Mouse (Mus musculus) CH12.LX (cell line): ENCODE measurements around the gene Tut7. TPM values are rescaled to one million over a fixed set of nuclear protein-coding genes. Genes with fewer than 3 reads are reported as not detected.

ENCODE experiments used
- DNase-seq: peaks from one replicate; pipeline ENCODE4 v3.0.0-alpha.2; 2013; ENCODE audit errors: extremely low read depth
- H3K27ac ChIP-seq: 2 replicates; pipeline ENCODE4 v1.5.1; 2012; ENCODE audit warnings: low read depth, mild to moderate bottlenecking, control low read depth, moderate library complexity; ENCODE audit not compliant: insufficient read depth
- H3K27me3 ChIP-seq: replicated peaks from 2 replicates; pipeline ENCODE3; 2012; ENCODE audit warnings: inconsistent platforms
- H3K36me3 ChIP-seq, 2 experiments: replicated peaks in 1 of 2; 2 replicates each; pipeline versions ENCODE3 to v1.6.1; 2012; ENCODE audit warnings: inconsistent platforms in 1 of 2, low read length in 1 of 2, mild to moderate bottlenecking in 1 of 2, mixed read lengths in 1 of 2, moderate library complexity in 1 of 2; ENCODE audit not compliant: control insufficient read depth in 1 of 2, insufficient read depth in 1 of 2
- H3K4me1 ChIP-seq, 2 experiments: 2 replicates each; pipeline ENCODE4 v1.6.1; 2012; ENCODE audit warnings: inconsistent platforms in 1 of 2, moderate library complexity in 1 of 2; ENCODE audit not compliant: insufficient read depth in 2 of 2, control insufficient read depth in 1 of 2
- H3K4me2 ChIP-seq: 2 replicates; pipeline ENCODE4 v1.6.1; 2012; ENCODE audit warnings: low read depth, mild to moderate bottlenecking, control low read depth; ENCODE audit not compliant: poor library complexity, insufficient read depth, severe bottlenecking
- H3K4me3 ChIP-seq, 3 experiments: fragments of 150-350 bp in 1 of 3; sonication (generic) in 1 of 3; replicated peaks in 1 of 3; 2 replicates each; pipeline versions ENCODE3 to v1.5.1; 2011 to 2012; ENCODE audit warnings: low read depth in 2 of 3, low read length in 2 of 3, mild to moderate bottlenecking in 2 of 3, moderate library complexity in 2 of 3, control low read depth in 1 of 3, improper control_type of control experiment in 1 of 3, inconsistent platforms in 1 of 3, mixed read lengths in 1 of 3; ENCODE audit not compliant: poor library complexity in 1 of 3
- H3K79me2 ChIP-seq: replicated peaks from 2 replicates; pipeline ENCODE4 v1.6.1; 2012; ENCODE audit warnings: mild to moderate bottlenecking, moderate library complexity; ENCODE audit not compliant: control insufficient read depth, poor library complexity, insufficient read depth, severe bottlenecking; ENCODE audit errors: extremely low read depth
- H3K9ac ChIP-seq: 2 replicates; pipeline ENCODE4 v1.6.1; 2012; ENCODE audit warnings: low read depth, mild to moderate bottlenecking, control low read depth, moderate library complexity; ENCODE audit not compliant: insufficient read depth
- H3K9me3 ChIP-seq: replicated peaks from 2 replicates; pipeline ENCODE3; 2012; ENCODE audit warnings: low read length, inconsistent platforms, mixed read lengths
- CHD2 ChIP-seq: IDR thresholded peaks from 2 replicates; pipeline ENCODE4 v1.6.1; 2011; ENCODE audit warnings: low read length, improper control_type of control experiment
- CTCF ChIP-seq, 2 experiments: IDR thresholded peaks in 1 of 2; conservative IDR thresholded peaks in 1 of 2; 2 replicates each; pipeline ENCODE4 v1.5.1; 2011 to 2012; ENCODE audit warnings: low read depth in 2 of 2, low read length in 2 of 2, improper control_type of control experiment in 1 of 2, inconsistent platforms in 1 of 2, mild to moderate bottlenecking in 1 of 2, moderate library complexity in 1 of 2
- E2F4 ChIP-seq: IDR thresholded peaks from 2 replicates; pipeline ENCODE4 v1.6.1; 2011; ENCODE audit warnings: low read depth, low read length, improper control_type of control experiment; ENCODE audit not compliant: insufficient replicate concordance
- GABPA ChIP-seq: IDR thresholded peaks from 2 replicates; pipeline ENCODE4 v1.6.1; 2012; ENCODE audit warnings: low read depth, low read length, improper control_type of control experiment, inconsistent platforms; ENCODE audit not compliant: insufficient replicate concordance
- IRF4 ChIP-seq: IDR thresholded peaks from 2 replicates; pipeline ENCODE4 v1.6.1; 2014; ENCODE audit warnings: low read depth, mild to moderate bottlenecking, inconsistent platforms, low read length, improper control_type of control experiment
- JUND ChIP-seq: conservative IDR thresholded peaks from 2 replicates; pipeline ENCODE4 v1.6.1; 2011; ENCODE audit warnings: low read depth, low read length, improper control_type of control experiment
- KAT2A ChIP-seq: IDR thresholded peaks from 2 replicates; pipeline ENCODE4 v1.6.1; 2012; ENCODE audit warnings: low read length, improper control_type of control experiment, inconsistent platforms; ENCODE audit not compliant: insufficient replicate concordance
- MAX ChIP-seq: IDR thresholded peaks from 2 replicates; pipeline ENCODE4 v1.6.1; 2011; ENCODE audit warnings: low read length, improper control_type of control experiment
- MAZ ChIP-seq: IDR thresholded peaks from 2 replicates; pipeline ENCODE4 v1.6.1; 2012; ENCODE audit warnings: low read depth, mild to moderate bottlenecking, inconsistent platforms, low read length, improper control_type of control experiment, moderate library complexity
- MEF2A ChIP-seq: IDR thresholded peaks from 2 replicates; pipeline ENCODE4 v1.6.1; 2014; ENCODE audit warnings: low read depth, mild to moderate bottlenecking, inconsistent platforms, low read length, improper control_type of control experiment, borderline replicate concordance
- MXI1 ChIP-seq: IDR thresholded peaks from 2 replicates; pipeline ENCODE4 v1.6.1; 2011; ENCODE audit warnings: mild to moderate bottlenecking, low read depth, low read length, improper control_type of control experiment
- MYC ChIP-seq: IDR thresholded peaks from 2 replicates; pipeline ENCODE4 v1.6.1; 2011; ENCODE audit warnings: low read depth, mild to moderate bottlenecking, improper control_type of control experiment, low read length
- NELFE ChIP-seq: IDR thresholded peaks from 2 replicates; pipeline ENCODE4 v1.6.1; 2011; ENCODE audit warnings: low read depth, low read length, improper control_type of control experiment
- NRF1 ChIP-seq: IDR thresholded peaks from 2 replicates; pipeline ENCODE4 v1.6.1; 2014; ENCODE audit warnings: low read depth, mild to moderate bottlenecking, inconsistent platforms, low read length, improper control_type of control experiment, moderate library complexity
- RAD21 ChIP-seq: IDR thresholded peaks from 2 replicates; pipeline ENCODE4 v1.6.1; 2011; ENCODE audit warnings: low read depth, mild to moderate bottlenecking, low read length, improper control_type of control experiment, moderate library complexity
- SIN3A ChIP-seq: IDR thresholded peaks from 2 replicates; pipeline ENCODE4 v1.6.1; 2012; ENCODE audit warnings: low read length, improper control_type of control experiment, inconsistent platforms
- TBP ChIP-seq: conservative IDR thresholded peaks from 2 replicates; pipeline ENCODE4 v1.6.1; 2011; ENCODE audit warnings: low read depth, low read length, improper control_type of control experiment
- UBTF ChIP-seq: IDR thresholded peaks from 2 replicates; pipeline ENCODE4 v1.6.1; 2012; ENCODE audit warnings: low read depth, mild to moderate bottlenecking, inconsistent platforms, low read length, improper control_type of control experiment, moderate library complexity
- USF1 ChIP-seq: IDR thresholded peaks from 2 replicates; pipeline ENCODE4 v1.6.1; 2014; ENCODE audit warnings: low read depth, mild to moderate bottlenecking, inconsistent platforms, low read length, improper control_type of control experiment
- ZC3H11A ChIP-seq: IDR thresholded peaks from 2 replicates; pipeline ENCODE4 v1.6.1; 2012; ENCODE audit warnings: low read depth, mild to moderate bottlenecking, inconsistent platforms, low read length, improper control_type of control experiment
- ZKSCAN1 ChIP-seq: IDR thresholded peaks from 2 replicates; pipeline ENCODE4 v1.6.1; 2012; ENCODE audit warnings: low read depth, inconsistent platforms, low read length, improper control_type of control experiment, borderline replicate concordance
- ZMIZ1 ChIP-seq: IDR thresholded peaks from 2 replicates; pipeline ENCODE4 v1.6.1; 2012; ENCODE audit warnings: low read depth, mild to moderate bottlenecking, inconsistent platforms, low read length, improper control_type of control experiment
- dilution Hi-C: fragments of 300-500 bp; cut with MboI; formaldehyde crosslinking; loops from 2 replicates; pipeline ENCODE4 v1.14.3; 2020; ENCODE audit warnings: low sequenced_read_pairs; ENCODE audit not compliant: extremely low pct_unique_long_range_greater_than_20kb, extremely low pct_ligation_motif_present
- in situ Hi-C: fragments of 300-500 bp; cut with MboI; formaldehyde crosslinking; loops from 3 replicates; pipeline ENCODE4 v1.14.3; 2019; ENCODE audit warnings: low sequenced_read_pairs, low pct_ligation_motif_present, low pct_unique_long_range_greater_than_20kb, mixed read lengths
- polyA plus RNA-seq: library from polyadenylated mRNA; unstranded; fragments of >175 nt; gene quantifications from 2 replicates; pipeline ENCODE4 v1.2.1, GENCODE M21; 2012; ENCODE audit warnings: low read depth; ENCODE audit not compliant: insufficient read length
- total RNA-seq, 2 experiments: library from RNA; depleted of rRNA; stranded (reverse); fragments of 300-350 nt in 1 of 2; fragments of >200 nt in 1 of 2; gene quantifications; 2 replicates each; pipeline ENCODE4 v1.2.3; 2012 to 2014

Tut7 gene
- total and polyA plus RNA-seq, 3 experiments, result 14.3 to 21.6 (median 17.9) TPM

- Histone ChIP-seq H3K36me3 (no peaks in the 10 kb centered on the region), H3K27ac (no peak overlapping the region), H3K79me2 (no peaks in the 10 kb centered on the region), H3K4me1 (0 out of 4 replicates have a peak, but pooled peaks cover 0 to 3% of the 10 kb centered on the region in 2 experiments), H3K27me3 (peaks cover 2% of the 10 kb centered on the region), H3K9me3 (no peaks in the 10 kb centered on the region), H3K4me3 (no peak overlapping the region), H3K9ac (no peak overlapping the region), H3K4me2 (no peak overlapping the region)
- in situ Hi-C loops, result loop anchor here (25.0 kb wide), 1 partner anchor 1199 kb away; no protein-coding TSS in a partner anchor
- DNase-seq, result no peak
- dilution Hi-C loops, result no loop called here
- TF ChIP-seq GABPA, result no peak
- no peak for TF ChIP-seq CTCF (conservative IDR thresholded peaks at IDR 0.05 in 1 of 2, IDR thresholded peaks at IDR 0.05 in 1 of 2; ENCODE audit: low read depth in 2 of 2, low read length in 2 of 2)
- no peak for TF ChIP-seq ZMIZ1
- TF ChIP-seq MYC, result no peak
- TF ChIP-seq NRF1, result no peak
- TF ChIP-seq ZC3H11A, result no peak
- TF ChIP-seq NELFE, result no peak
- no peak for TF ChIP-seq KAT2A
- TF ChIP-seq RAD21, result no peak
- no peak for TF ChIP-seq E2F4
- TF ChIP-seq JUND, result no peak
- TF ChIP-seq MEF2A, result no peak
- TF ChIP-seq MXI1, result no peak
- TF ChIP-seq MAZ, result no peak
- TF ChIP-seq IRF4, result no peak
These were observed 13.3 kb upstream of the Tut7 start for GRCm38 (mm10) chr13:59836101-59836798.

GRCm38 (mm10) chr13:59834786-59835452 is 12.0 kb upstream of the Tut7 start:
- no peak overlapping the region; the same call in 1 of the 2 replicates for H3K27ac ChIP-seq
- dilution Hi-C loops, result no loop called here
- no peak for DNase-seq
- H3K27me3 ChIP-seq, result peaks cover 2% of the 10 kb centered on the region
- in situ Hi-C loops, result loop anchor here (25.0 kb wide), 1 partner anchor 1198 kb away; no protein-coding TSS in a partner anchor
- no peak overlapping the region for H3K9ac ChIP-seq
- H3K4me3 ChIP-seq, result no peak overlapping the region
- no peaks in the 10 kb centered on the region for H3K36me3 ChIP-seq
- TF ChIP-seq ZKSCAN1 (no peak), CHD2 (no peak), MAX (no peak), RAD21 (no peak), TBP (no peak), SIN3A (no peak), USF1 (no peak), MXI1 (no peak), NRF1 (no peak), UBTF (no peak)
- H3K4me2 ChIP-seq, result no peak overlapping the region
- no peaks in the 10 kb centered on the region for H3K9me3 ChIP-seq
- no peaks in the 10 kb centered on the region for H3K79me2 ChIP-seq
- H3K4me1 ChIP-seq, result 0 out of 4 replicates have a peak, but pooled peaks cover 0 to 3% of the 10 kb centered on the region in 2 experiments
